Mouse (Mus musculus): ENCODE measurements at regions not wholly inside any gene's neighbourhood (a gene's known extent, or its start where the extent isn't known, plus 50 kb on each side); places are given as distances from the start of the nearest gene placed in this dataset.

DNA sequence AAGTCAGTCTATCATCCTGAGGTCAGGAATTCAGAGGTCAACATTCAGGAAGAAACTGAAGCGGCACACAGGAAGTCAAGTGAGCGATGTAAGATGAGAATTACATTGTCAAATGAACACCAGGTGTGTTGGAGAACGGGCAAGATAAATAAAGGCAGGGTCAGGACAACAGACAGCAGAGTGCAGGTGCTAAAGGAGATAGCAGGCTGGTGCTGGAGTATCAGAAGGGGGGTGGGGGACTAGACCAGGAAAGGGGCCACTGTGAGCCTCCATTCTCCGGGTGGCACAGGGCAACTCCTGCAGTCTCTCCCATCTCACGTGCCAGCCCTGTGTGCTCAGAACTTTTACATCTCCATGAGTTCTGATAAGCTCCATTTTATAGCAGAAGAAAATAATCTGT is 320.6 kb upstream of the Rsrc1 start:
- no peak for DNase-seq (ENCODE audit: extremely low read depth)
- no peak overlapping the region; the same call in 1 of the 2 replicates for H3K4me2 ChIP-seq (ENCODE audit: insufficient read depth, low read depth, poor library complexity, severe bottlenecking)
- in situ Hi-C loops (cut with MboI; ENCODE audit: low pct_ligation_motif_present, low pct_unique_long_range_greater_than_20kb, low sequenced_read_pairs) (no loop called here), dilution Hi-C loops (cut with MboI; ENCODE audit: extremely low pct_ligation_motif_present, extremely low pct_unique_long_range_greater_than_20kb, low sequenced_read_pairs) (no loop called here)
- no peak overlapping the region for H3K9ac ChIP-seq (ENCODE audit: insufficient read depth, low read depth)
- H3K27me3 ChIP-seq (replicated peaks), result no peaks in the 10 kb centered on the region
- H3K36me3 ChIP-seq (replicated peaks in 1 of 2; ENCODE audit: control insufficient read depth in 1 of 2, insufficient read depth in 1 of 2, low read length in 1 of 2), result no peaks in the 10 kb centered on the region
- H3K27ac ChIP-seq (ENCODE audit: insufficient read depth, low read depth), result no peak overlapping the region
- no peaks in the 10 kb centered on the region for H3K9me3 ChIP-seq (replicated peaks; ENCODE audit: low read length)
- TF ChIP-seq ZMIZ1 (IDR thresholded peaks at IDR 0.05; ENCODE audit: low read depth, low read length), result no peak
- no peak for TF ChIP-seq SMC3 (IDR thresholded peaks at IDR 0.05; ENCODE audit: low read depth, low read length)
- TF ChIP-seq USF1 (IDR thresholded peaks at IDR 0.05; ENCODE audit: low read depth, low read length), result no peak
- no peak for TF ChIP-seq KAT2A (IDR thresholded peaks at IDR 0.05; ENCODE audit: insufficient replicate concordance, low read length)
- no peak for TF ChIP-seq NELFE (IDR thresholded peaks at IDR 0.05; ENCODE audit: low read depth, low read length)
- no peak for TF ChIP-seq MAFK (IDR thresholded peaks at IDR 0.05; ENCODE audit: insufficient replicate concordance, low read length)
- no peak for TF ChIP-seq GABPA (IDR thresholded peaks at IDR 0.05; ENCODE audit: insufficient replicate concordance, low read depth, low read length)
- no peak for TF ChIP-seq UBTF (IDR thresholded peaks at IDR 0.05; ENCODE audit: low read depth, low read length)
- no peak for TF ChIP-seq BHLHE40 (IDR thresholded peaks at IDR 0.05; ENCODE audit: low read depth, low read length)
- TF ChIP-seq MEF2A (IDR thresholded peaks at IDR 0.05; ENCODE audit: borderline replicate concordance, low read depth, low read length), result no peak
- TF ChIP-seq MAX (IDR thresholded peaks at IDR 0.05; ENCODE audit: low read length), result no peak
- no peak for TF ChIP-seq MXI1 (IDR thresholded peaks at IDR 0.05; ENCODE audit: low read depth, low read length)
- no peak for TF ChIP-seq SIN3A (IDR thresholded peaks at IDR 0.05; ENCODE audit: low read length)
- TF ChIP-seq ELF1 (IDR thresholded peaks at IDR 0.05; ENCODE audit: low read depth, low read length), result no peak
- no peak for TF ChIP-seq POLR2AphosphoS2 (IDR thresholded peaks at IDR 0.05; ENCODE audit: low read depth, low read length)
- no peak for TF ChIP-seq RAD21 (IDR thresholded peaks at IDR 0.05; ENCODE audit: low read depth, low read length)
- TF ChIP-seq CHD2 (IDR thresholded peaks at IDR 0.05; ENCODE audit: low read length), result no peak
- TF ChIP-seq TCF12 (IDR thresholded peaks at IDR 0.05; ENCODE audit: low read depth, low read length), result no peak
- no peak overlapping the region for H3K4me3 ChIP-seq (replicated peaks in 1 of 3; ENCODE audit: low read depth in 2 of 3, low read length in 2 of 3, poor library complexity in 1 of 3)
- H3K4me1 ChIP-seq (ENCODE audit: control insufficient read depth in 1 of 2, insufficient read depth in 2 of 2), result no peaks in the 10 kb centered on the region
- no peaks in the 10 kb centered on the region for H3K79me2 ChIP-seq (replicated peaks; ENCODE audit: control insufficient read depth, extremely low read depth, insufficient read depth, poor library complexity, severe bottlenecking)

DNA sequence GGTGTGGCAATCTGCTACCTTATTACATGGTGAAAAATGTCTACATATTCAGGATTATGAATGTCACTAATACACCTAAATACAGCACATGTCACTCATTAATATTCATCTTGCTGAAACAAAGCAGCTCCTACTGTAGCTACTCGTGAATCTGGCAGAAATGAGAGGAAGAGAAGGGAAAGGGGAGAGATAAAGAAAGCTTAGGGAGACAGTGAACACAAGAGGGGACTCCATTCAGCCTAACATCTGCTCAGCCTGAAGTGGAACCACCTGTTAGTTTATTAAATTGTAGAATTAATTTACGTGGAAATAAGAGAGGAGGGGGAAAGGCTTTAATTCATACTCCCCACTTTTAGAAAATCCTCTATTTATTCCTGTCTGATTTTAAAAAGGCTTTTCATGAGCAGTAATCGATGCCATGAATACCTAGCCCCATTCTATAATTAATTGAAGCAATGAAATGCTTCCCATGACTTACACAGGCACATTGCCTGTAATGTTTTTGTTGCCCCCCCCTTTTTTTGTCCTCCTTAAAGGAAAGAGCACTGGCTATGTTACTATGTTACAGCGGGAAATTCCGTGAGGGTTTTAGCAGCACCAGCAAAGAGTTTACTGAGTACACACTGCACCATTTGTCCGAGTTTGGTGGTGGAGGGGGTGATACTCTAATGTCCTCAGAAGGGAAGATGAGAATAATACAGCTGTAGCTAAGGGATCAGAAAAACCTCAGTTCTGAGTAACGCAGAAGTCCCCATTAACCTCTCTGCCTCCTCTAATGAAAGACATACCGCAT is 319.2 kb upstream of the Rsrc1 start:
- dilution Hi-C loops (cut with MboI; ENCODE audit: extremely low pct_ligation_motif_present, extremely low pct_unique_long_range_greater_than_20kb, low sequenced_read_pairs), result no loop called here
- no peaks in the 10 kb centered on the region for H3K36me3 ChIP-seq (replicated peaks in 1 of 2; ENCODE audit: control insufficient read depth in 1 of 2, insufficient read depth in 1 of 2, low read length in 1 of 2)

More for the DNA sequence above, 319.2 kb upstream of the Rsrc1 start:
- no peak overlapping the region for H3K4me3 ChIP-seq (replicated peaks in 1 of 3; ENCODE audit: low read depth in 2 of 3, low read length in 2 of 3, poor library complexity in 1 of 3)
- no peak overlapping the region for H3K27ac ChIP-seq (ENCODE audit: insufficient read depth, low read depth)
- TF ChIP-seq UBTF (IDR thresholded peaks at IDR 0.05; ENCODE audit: low read depth, low read length) (no peak), E2F4 (IDR thresholded peaks at IDR 0.05; ENCODE audit: insufficient replicate concordance, low read depth, low read length) (no peak), JUND (conservative IDR thresholded peaks at IDR 0.05; ENCODE audit: low read depth, low read length) (no peak)
- in situ Hi-C loops (cut with MboI; ENCODE audit: low pct_ligation_motif_present, low pct_unique_long_range_greater_than_20kb, low sequenced_read_pairs), result no loop called here
- H3K27me3 ChIP-seq (replicated peaks), result no peaks in the 10 kb centered on the region
- no peak overlapping the region for H3K4me2 ChIP-seq (ENCODE audit: insufficient read depth, low read depth, poor library complexity, severe bottlenecking)
- DNase-seq (ENCODE audit: extremely low read depth), result no peak
- no peak overlapping the region for H3K9ac ChIP-seq (ENCODE audit: insufficient read depth, low read depth)
- H3K9me3 ChIP-seq (replicated peaks; ENCODE audit: low read length), result no peaks in the 10 kb centered on the region
- H3K4me1 ChIP-seq (ENCODE audit: control insufficient read depth in 1 of 2, insufficient read depth in 2 of 2), result no peaks in the 10 kb centered on the region
- H3K79me2 ChIP-seq (replicated peaks; ENCODE audit: control insufficient read depth, extremely low read depth, insufficient read depth, poor library complexity, severe bottlenecking), result no peaks in the 10 kb centered on the region
